Mouse (Mus musculus) liver, embryonic 13.5 days (tissue): ENCODE measurements around the gene Galns. TPM values are rescaled to one million over a fixed set of nuclear protein-coding genes. Genes with fewer than 3 reads are reported as not detected.
"Not testable (repeated sequence)": the region's sequence is repeated elsewhere in the genome, so short reads cannot be mapped to it uniquely, and the experiment has no call there.

Source experiments
- ATAC-seq: fragments of 200-750 bp; cut with Nextera tagmentation; 2 replicates; pipeline ENCODE4 v1.8.0; 2017; ENCODE audit warnings: low read depth, mild to moderate bottlenecking, moderate number of reproducible peaks, moderate library complexity
- DNase-seq: peaks from one replicate; pipeline ENCODE4 v3.0.0; 2022
- H3K27ac ChIP-seq: fragments of 300-500 bp; sonication (generic); 2 replicates; pipeline ENCODE4 v1.5.1; 2015; ENCODE audit warnings: moderate library complexity, mild to moderate bottlenecking, inconsistent platforms
- H3K27me3 ChIP-seq: fragments of 300-500 bp; sonication (generic); 2 replicates; pipeline ENCODE4 v1.6.1; 2015; ENCODE audit warnings: mild to moderate bottlenecking, inconsistent platforms
- H3K36me3 ChIP-seq: fragments of 300-500 bp; sonication (generic); 2 replicates; pipeline ENCODE4 v1.6.1; 2015; ENCODE audit warnings: mild to moderate bottlenecking, inconsistent platforms
- H3K4me1 ChIP-seq: fragments of 300-500 bp; sonication (generic); replicated peaks from 2 replicates; pipeline ENCODE4 v1.6.1; 2015; ENCODE audit warnings: inconsistent platforms
- H3K4me2 ChIP-seq: fragments of 300-500 bp; sonication (generic); 2 replicates; pipeline ENCODE4 v1.6.1; 2015; ENCODE audit warnings: inconsistent platforms, mild to moderate bottlenecking, moderate library complexity
- H3K4me3 ChIP-seq: fragments of 300-500 bp; sonication (generic); replicated peaks from 2 replicates; pipeline ENCODE4 v1.5.1; 2015; ENCODE audit warnings: mild to moderate bottlenecking, inconsistent platforms
- H3K9ac ChIP-seq: fragments of 300-500 bp; sonication (generic); 2 replicates; pipeline ENCODE4 v1.6.1; 2015; ENCODE audit warnings: mild to moderate bottlenecking, inconsistent platforms
- H3K9me3 ChIP-seq: fragments of 300-500 bp; sonication (generic); replicated peaks from 2 replicates; pipeline ENCODE4 v1.6.1; 2016; ENCODE audit warnings: inconsistent platforms
- WGBS: fragments of 180-500 bp; shearing (Covaris S2); methylation state at CpG from one replicate; pipeline ENCODE4 v1.1.7; 2015; ENCODE audit not compliant: insufficient replicate concordance; 5-methylcytosine and 5-hydroxymethylcytosine counted together
- polyA plus RNA-seq: library from polyadenylated mRNA; unstranded; fragments of >200 nt; fragmentation: Nextera tagmentation; extraction: Ambion mirVana; gene quantifications from 2 replicates; pipeline ENCODE4 v1.2.1, GENCODE M21; 2015

Galns gene
- polyA plus RNA-seq, 1 experiment from 2014 or later = 4.0 TPM

GRCm38 (mm10) chr8:122573577-122573976 lies 37.7 kb downstream of the Galns start:
- WGBS = 43% methylated on average over 9 of the region's 9 CpGs
- Histone ChIP-seq H3K36me3 (peaks cover 63% of the 10 kb centered on the region), H3K9me3 (no peaks in the 10 kb centered on the region), H3K4me1 (peaks cover 88% of the 10 kb centered on the region), H3K4me2 (peak overlapping the region; percentile 94; the same call in 1 of the 2 replicates), H3K27ac (peak overlapping the region; percentile 88), H3K27me3 (no peaks in the 10 kb centered on the region), H3K9ac (peak overlapping the region; percentile 26; the same call in 1 of the 2 replicates), H3K4me3 (no peak overlapping the region)
- no peak for ATAC-seq
- DNase-seq = no peak

- not testable (repeated sequence) for H3K27me3 ChIP-seq, DNase-seq, H3K9me3 ChIP-seq, ATAC-seq, H3K4me3 ChIP-seq
- peak overlapping the region; percentile 26; the same call in 1 of the 2 replicates for H3K9ac ChIP-seq
- H3K4me2 ChIP-seq = 0 out of 2 replicates have a peak overlapping the region, but pooled peaks have one; percentile 1
- WGBS = 51% methylated on average over 4 of the region's 4 CpGs
- H3K27ac ChIP-seq = peak overlapping the region; percentile 88
- peaks cover 88% of the 10 kb centered on the region for H3K4me1 ChIP-seq
- peaks cover 63% of the 10 kb centered on the region for H3K36me3 ChIP-seq
Observed at GRCm38 (mm10) chr8:122573176-122573575, 38.1 kb downstream of the Galns start.

DNA sequence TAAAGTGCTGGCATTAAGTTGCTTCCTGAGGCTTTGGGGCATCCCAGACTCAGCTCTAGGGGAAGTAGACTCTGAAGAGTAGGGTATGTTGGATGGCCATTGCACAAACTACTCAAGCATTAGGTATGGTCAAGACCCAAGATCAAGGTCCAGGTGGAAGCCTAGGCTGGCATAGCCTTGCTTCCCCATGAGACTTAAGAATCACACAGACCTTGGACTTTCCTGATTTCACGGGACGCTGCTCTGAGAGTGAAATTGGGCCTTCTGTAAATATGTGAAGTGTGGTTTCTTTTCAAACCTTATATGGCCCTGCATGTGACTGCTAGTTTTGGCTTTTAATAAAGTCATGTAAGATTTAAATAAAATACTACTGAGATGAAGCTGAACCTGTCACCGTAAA lies 38.5 kb downstream of the Galns start:
- H3K4me1 ChIP-seq = peaks cover 88% of the 10 kb centered on the region
- ATAC-seq = no peak
- H3K9ac ChIP-seq = 0 out of 2 replicates have a peak overlapping the region, but pooled peaks have one; percentile 2
- no peak overlapping the region; the same call in none of the 2 replicates for H3K27ac ChIP-seq
- no peak overlapping the region for H3K4me3 ChIP-seq
- no peaks in the 10 kb centered on the region for H3K9me3 ChIP-seq
- peaks cover 63% of the 10 kb centered on the region for H3K36me3 ChIP-seq
- H3K4me2 ChIP-seq = no peak overlapping the region
- no peak for DNase-seq
- H3K27me3 ChIP-seq = no peaks in the 10 kb centered on the region
- 91% methylated on average over 3 of the region's 3 CpGs for WGBS

- ATAC-seq (no peak), DNase-seq (no peak)
- 90% methylated on average over 17 of the region's 17 CpGs for WGBS
- Histone ChIP-seq H3K36me3 (peaks cover 63% of the 10 kb centered on the region), H3K4me1 (peaks cover 87% of the 10 kb centered on the region), H3K4me2 (peak overlapping the region; percentile 19; the same call in 1 of the 2 replicates), H3K9me3 (no peaks in the 10 kb centered on the region), H3K4me3 (no peak overlapping the region), H3K27ac (no peak overlapping the region), H3K27me3 (no peaks in the 10 kb centered on the region), H3K9ac (0 out of 2 replicates have a peak overlapping the region, but pooled peaks have one; percentile 2)
Observed at GRCm38 (mm10) chr8:122571750-122572267, 39.5 kb downstream of the Galns start.

DNA sequence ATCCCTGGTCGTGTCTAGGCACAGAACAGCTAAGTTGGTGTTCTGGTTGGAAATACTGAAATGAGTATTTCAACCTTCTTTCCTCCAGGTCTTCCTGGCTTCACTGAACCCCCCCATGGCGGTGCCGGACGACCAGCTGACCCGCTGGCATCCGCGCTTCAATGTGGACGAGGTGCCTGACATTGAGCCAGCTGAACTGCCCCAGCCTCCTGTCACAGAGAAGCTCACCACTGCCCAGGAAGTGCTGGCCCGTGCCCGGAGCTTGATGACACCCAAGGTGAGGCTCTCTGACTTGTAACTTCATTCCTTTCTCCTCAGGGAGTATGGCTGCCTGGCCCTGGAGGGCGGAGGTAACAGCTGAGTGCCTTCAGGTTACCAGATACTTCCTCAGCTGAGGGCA lies 40.1 kb downstream of the Galns start:
- H3K36me3 ChIP-seq = peaks cover 63% of the 10 kb centered on the region
- ATAC-seq = no peak
- no peak for DNase-seq
- H3K4me1 ChIP-seq = peaks cover 87% of the 10 kb centered on the region
- peak overlapping the region; percentile 55; the same call in 1 of the 2 replicates for H3K27ac ChIP-seq
- no peaks in the 10 kb centered on the region for H3K9me3 ChIP-seq
- H3K9ac ChIP-seq = peak overlapping the region; percentile 97; the same call in 1 of the 2 replicates
- no peak overlapping the region for H3K4me2 ChIP-seq
- no peaks in the 10 kb centered on the region for H3K27me3 ChIP-seq
- H3K4me3 ChIP-seq = no peak overlapping the region
- 88% methylated on average over 11 of the region's 11 CpGs for WGBS

GRCm38 (mm10) chr8:122569996-122570395 lies 41.3 kb downstream of the Galns start:
- Histone ChIP-seq H3K9ac (peak overlapping the region; percentile 97), H3K9me3 (no peaks in the 10 kb centered on the region), H3K27me3 (no peaks in the 10 kb centered on the region), H3K36me3 (peaks cover 62% of the 10 kb centered on the region), H3K27ac (peak overlapping the region; percentile 94), H3K4me1 (peaks cover 87% of the 10 kb centered on the region), H3K4me3 (peak overlapping the region; percentile 96), H3K4me2 (peak overlapping the region; percentile 94)
- 90% methylated on average over 16 of the region's 16 CpGs for WGBS
- DNase-seq (no peak), ATAC-seq (no peak)

GRCm38 (mm10) chr8:122569329-122569728 lies 41.9 kb downstream of the Galns start:
- no peaks in the 10 kb centered on the region for H3K27me3 ChIP-seq
- H3K27ac ChIP-seq = peak overlapping the region; percentile 94
- no peaks in the 10 kb centered on the region for H3K9me3 ChIP-seq
- H3K4me2 ChIP-seq = peak overlapping the region; percentile 94
- peaks cover 82% of the 10 kb centered on the region for H3K4me1 ChIP-seq
- 59% methylated on average over 9 of the region's 9 CpGs for WGBS
- DNase-seq (no peak), ATAC-seq (no peak)
- peaks cover 56% of the 10 kb centered on the region for H3K36me3 ChIP-seq
- H3K4me3 ChIP-seq = peak overlapping the region; percentile 96
- peak overlapping the region; percentile 97 for H3K9ac ChIP-seq

GRCm38 (mm10) chr8:122568881-122569309 lies 42.4 kb downstream of the Galns start:
- Histone ChIP-seq H3K27ac (peak overlapping the region; percentile 94), H3K4me1 (peaks cover 78% of the 10 kb centered on the region), H3K9ac (peak overlapping the region; percentile 97), H3K9me3 (no peaks in the 10 kb centered on the region), H3K4me2 (peak overlapping the region; percentile 94), H3K27me3 (no peaks in the 10 kb centered on the region), H3K36me3 (peaks cover 51% of the 10 kb centered on the region), H3K4me3 (peak overlapping the region; percentile 96)
- 13% methylated on average over 10 of the region's 10 CpGs for WGBS
- ATAC-seq (no peak), DNase-seq (no peak)

DNA sequence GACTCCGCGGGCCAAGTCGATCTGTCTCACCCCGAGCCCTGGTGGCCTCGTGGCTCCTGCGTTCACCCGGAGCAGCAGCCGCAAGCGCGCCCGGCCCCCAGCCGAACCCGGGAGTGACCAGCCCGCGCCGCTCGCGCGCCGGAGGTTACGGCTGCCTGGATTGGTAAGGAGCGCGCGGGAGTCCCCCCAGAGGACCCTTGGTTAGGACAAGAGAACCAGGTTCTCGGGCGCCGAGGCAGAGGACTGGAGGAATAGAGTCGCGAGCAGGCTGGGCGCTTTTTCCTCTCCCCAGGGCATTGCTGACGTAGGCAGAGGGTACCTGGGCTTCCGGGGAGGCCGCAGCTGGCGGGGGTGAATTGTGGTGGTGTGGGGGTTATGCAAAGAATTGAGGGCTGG lies 43.2 kb downstream of the Galns start:
- under 1% methylated on average over 34 of the region's 34 CpGs for WGBS
- peaks cover 43% of the 10 kb centered on the region for H3K36me3 ChIP-seq
- ATAC-seq (peak; percentile 32), DNase-seq (no peak)
- H3K4me2 ChIP-seq = peak overlapping the region; percentile 94
- H3K9ac ChIP-seq = peak overlapping the region; percentile 97
- H3K4me1 ChIP-seq = peaks cover 70% of the 10 kb centered on the region
- H3K27ac ChIP-seq = peak overlapping the region; percentile 94
- H3K27me3 ChIP-seq = no peaks in the 10 kb centered on the region
- H3K4me3 ChIP-seq = peak overlapping the region; percentile 96
- no peaks in the 10 kb centered on the region for H3K9me3 ChIP-seq

- peak within 1 kb of the TSS; percentile 94 for H3K4me2 ChIP-seq
- H3K9ac ChIP-seq = peak within 1 kb of the TSS; percentile 97
- WGBS = under 1% methylated on average over 62 of the region's 62 CpGs
- DNase-seq (peak; percentile 94), ATAC-seq (peak; percentile 94)
- peak within 1 kb of the TSS; percentile 96 for H3K4me3 ChIP-seq
- H3K9me3 ChIP-seq = no peaks in the 10 kb centered on the region
- peak within 1 kb of the TSS; percentile 94 for H3K27ac ChIP-seq
- peaks cover 64% of the 10 kb centered on the region for H3K4me1 ChIP-seq
- peaks cover 38% of the 10 kb centered on the region for H3K36me3 ChIP-seq
- no peaks in the 10 kb centered on the region for H3K27me3 ChIP-seq
Observed at GRCm38 (mm10) chr8:122567361-122568108, 43.7 kb downstream of the Galns start, which contains the start of gene Cdt1. Cdt1 (plus strand) TSS chr8:122568015.

- Histone ChIP-seq H3K4me3 (peak overlapping the region; percentile 96), H3K4me2 (peak overlapping the region; percentile 94), H3K36me3 (peaks cover 30% of the 10 kb centered on the region), H3K9me3 (no peaks in the 10 kb centered on the region), H3K9ac (peak overlapping the region; percentile 83), H3K27ac (peak overlapping the region; percentile 94), H3K27me3 (no peaks in the 10 kb centered on the region), H3K4me1 (peaks cover 57% of the 10 kb centered on the region)
- ATAC-seq (no peak), DNase-seq (no peak)
- 19% methylated on average over 6 of the region's 6 CpGs for WGBS
Observed at GRCm38 (mm10) chr8:122566766-122567165, 44.5 kb downstream of the Galns start.
